Mouse (Mus musculus) embryonic facial prominence, embryonic 10.5 days (tissue): ENCODE measurements around the gene Tlr8. TPM values are rescaled to one million over a fixed set of nuclear protein-coding genes. Genes with fewer than 3 reads are reported as not detected.

Source experiments
- DNase-seq: peaks from one replicate; pipeline ENCODE4 v3.0.0-alpha.2; 2017; ENCODE audit warnings: low spot score
- H3K27ac ChIP-seq: fragments of 300-500 bp; sonication (generic); replicated peaks from 2 replicates; pipeline ENCODE4 v1.5.1; 2016; ENCODE audit warnings: mild to moderate bottlenecking
- H3K27me3 ChIP-seq: fragments of 300-500 bp; sonication (generic); replicated peaks from 2 replicates; pipeline ENCODE4 v1.6.1; 2016; ENCODE audit warnings: low read depth, mild to moderate bottlenecking; ENCODE audit not compliant: poor library complexity, severe bottlenecking
- H3K36me3 ChIP-seq: fragments of 300-500 bp; sonication (generic); replicated peaks from 2 replicates; pipeline ENCODE4 v1.6.1; 2016; ENCODE audit warnings: mild to moderate bottlenecking, moderate library complexity
- H3K4me1 ChIP-seq: fragments of 300-500 bp; sonication (generic); 2 replicates; pipeline ENCODE4 v1.6.1; 2016
- H3K4me3 ChIP-seq: fragments of 300-500 bp; sonication (generic); 2 replicates; pipeline ENCODE4 v1.5.1; 2016; ENCODE audit warnings: mild to moderate bottlenecking, moderate library complexity
- H3K9me3 ChIP-seq: fragments of 300-500 bp; sonication (generic); 2 replicates; pipeline ENCODE4 v1.6.1; 2016; ENCODE audit warnings: mild to moderate bottlenecking
- WGBS: fragments of 180-500 bp; shearing (Covaris S2); methylation state at CpG from one replicate; pipeline ENCODE4 v1.1.7; 2016; 5-methylcytosine and 5-hydroxymethylcytosine counted together
- polyA plus RNA-seq: library from polyadenylated mRNA; unstranded; fragments of >200 nt; fragmentation: Nextera tagmentation; extraction: Ambion mirVana; gene quantifications from 2 replicates; pipeline ENCODE4 v1.2.1, GENCODE M21; 2016

Tlr8 gene
- polyA plus RNA-seq, 1 experiment from 2014 or later: 0.05 TPM

- no peak for DNase-seq
- Histone ChIP-seq H3K4me1 (no peaks in the 10 kb centered on the region), H3K9me3 (no peaks in the 10 kb centered on the region), H3K4me3 (no peak overlapping the region), H3K27me3 (peaks cover 50% of the 10 kb centered on the region), H3K27ac (no peak overlapping the region), H3K36me3 (no peaks in the 10 kb centered on the region)
- 91% methylated on average over 5 of the region's 5 CpGs for WGBS
Observed at GRCm38 (mm10) chrX:167226570-167226969, 37.6 kb downstream of the Tlr8 start.

DNA sequence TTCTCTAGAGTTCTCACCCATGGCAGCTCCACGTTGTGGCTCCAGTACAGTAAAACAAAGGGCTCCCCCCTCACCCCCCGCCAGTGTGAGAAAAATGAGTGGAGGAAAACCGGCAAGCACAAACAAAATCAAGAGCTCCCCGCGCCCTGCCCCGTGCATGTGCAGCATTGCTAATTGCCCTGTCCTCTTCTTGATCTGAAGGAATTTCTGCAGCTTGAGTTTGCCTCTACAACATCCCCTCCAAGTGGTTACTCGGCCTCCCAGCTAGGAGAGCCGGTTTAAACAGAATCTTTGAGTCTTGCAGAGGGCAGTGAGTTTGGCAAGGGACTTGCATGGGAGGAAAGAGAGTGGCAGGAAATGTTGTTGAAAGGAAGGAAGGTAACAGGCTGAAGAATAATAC, 51.4 kb downstream of the Tlr8 start:
- WGBS: 23% methylated on average over 8 of the region's 8 CpGs
- DNase-seq: peak; percentile 47
- H3K4me3 ChIP-seq: no peak overlapping the region
- no peaks in the 10 kb centered on the region for H3K9me3 ChIP-seq
- peaks cover 50% of the 10 kb centered on the region for H3K27me3 ChIP-seq
- peak overlapping the region; percentile 44; the same call in 1 of the 2 replicates for H3K27ac ChIP-seq
- H3K36me3 ChIP-seq: no peaks in the 10 kb centered on the region
- H3K4me1 ChIP-seq: peaks cover 9% of the 10 kb centered on the region

DNA sequence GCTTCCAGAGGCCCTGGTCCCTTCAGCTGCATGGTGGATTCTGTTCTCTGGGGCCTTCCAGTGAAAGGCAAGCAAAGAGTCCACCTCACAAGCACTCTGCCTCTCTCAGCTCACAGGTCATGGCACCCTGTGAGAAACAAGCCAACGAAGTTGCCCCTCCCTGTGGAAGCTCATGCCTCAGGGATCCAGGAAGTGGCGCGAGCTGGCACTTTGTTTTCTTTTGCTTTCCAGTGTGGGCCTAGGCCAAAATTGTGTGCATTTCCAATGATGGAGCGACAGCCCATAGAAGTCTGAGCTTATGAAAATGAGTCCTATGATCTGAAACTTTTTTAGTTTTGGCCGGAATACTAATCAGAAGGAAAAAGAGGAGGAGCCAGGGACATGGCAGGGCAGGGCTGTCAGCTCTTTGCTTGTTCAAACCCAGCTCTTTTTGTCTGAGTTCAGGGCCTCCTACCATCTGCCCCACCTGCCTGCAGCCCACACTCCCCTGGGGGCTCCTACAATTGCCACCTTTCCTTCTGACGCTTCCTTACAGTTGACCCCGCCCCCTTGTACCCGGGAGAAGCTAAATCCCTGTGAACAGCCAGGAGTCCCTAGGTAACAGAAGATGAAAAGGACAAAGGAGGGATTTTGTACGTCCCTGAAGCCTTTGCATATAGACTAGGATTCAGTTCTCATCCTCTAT, 52.1 kb downstream of the Tlr8 start:
- peaks cover 3% of the 10 kb centered on the region for H3K36me3 ChIP-seq
- H3K4me3 ChIP-seq: no peak overlapping the region
- H3K27me3 ChIP-seq: peaks cover 57% of the 10 kb centered on the region
- H3K9me3 ChIP-seq: no peaks in the 10 kb centered on the region
- H3K4me1 ChIP-seq: peaks cover 9% of the 10 kb centered on the region
- H3K27ac ChIP-seq: no peak overlapping the region
- DNase-seq: peak; percentile 11
- 42% methylated on average over 9 of the region's 9 CpGs for WGBS

GRCm38 (mm10) chrX:167210319-167210728, 53.8 kb downstream of the Tlr8 start:
- no peaks in the 10 kb centered on the region for H3K9me3 ChIP-seq
- H3K27me3 ChIP-seq: peaks cover 74% of the 10 kb centered on the region
- H3K36me3 ChIP-seq: peaks cover 7% of the 10 kb centered on the region
- H3K27ac ChIP-seq: no peak overlapping the region
- no peak overlapping the region for H3K4me3 ChIP-seq
- peaks cover 13% of the 10 kb centered on the region for H3K4me1 ChIP-seq
- 46% methylated on average over 6 of the region's 6 CpGs for WGBS
- no peak for DNase-seq

- Histone ChIP-seq H3K4me1 (peaks cover 13% of the 10 kb centered on the region), H3K27me3 (peaks cover 79% of the 10 kb centered on the region), H3K27ac (peak overlapping the region; percentile 90; the same call in 1 of the 2 replicates), H3K4me3 (peak overlapping the region; percentile 66; the same call in 1 of the 2 replicates), H3K9me3 (no peaks in the 10 kb centered on the region), H3K36me3 (peaks cover 7% of the 10 kb centered on the region)
- 73% methylated on average over 8 of the region's 8 CpGs for WGBS
- no peak for DNase-seq
Observed at GRCm38 (mm10) chrX:167209828-167210227, 54.3 kb downstream of the Tlr8 start.

- H3K4me3 ChIP-seq: peak within 1 kb of the TSS; percentile 66
- peak; percentile 86 for DNase-seq
- peaks cover 85% of the 10 kb centered on the region for H3K27me3 ChIP-seq
- 23% methylated on average over 39 of the region's 39 CpGs for whole genome bisulfite sequencing
- H3K9me3 ChIP-seq: no peaks in the 10 kb centered on the region
- peaks cover 7% of the 10 kb centered on the region for H3K36me3 ChIP-seq
- peaks cover 13% of the 10 kb centered on the region for H3K4me1 ChIP-seq
- H3K27ac ChIP-seq: peak within 1 kb of the TSS; percentile 90
Observed at GRCm38 (mm10) chrX:167208978-167209754, 55.0 kb downstream of the Tlr8 start, which contains the start of gene Tmsb4x. Gene Tmsb4x, minus strand, starts transcription at chrX:167209315.

DNA sequence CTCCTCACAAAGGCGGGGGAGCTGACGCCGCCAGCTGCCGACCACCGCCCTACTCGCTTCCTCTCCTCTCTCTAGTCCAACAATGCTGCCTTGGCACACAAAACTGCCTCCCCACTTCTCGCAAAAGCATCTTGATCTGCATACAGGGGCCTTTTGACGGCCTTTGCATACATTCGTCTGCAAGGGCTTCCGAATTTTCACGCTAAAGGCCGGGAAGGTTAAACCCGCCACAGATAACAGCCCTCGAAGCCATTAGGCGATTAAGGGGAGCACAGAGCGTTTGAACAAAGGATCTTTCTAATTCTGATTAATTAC, 55.7 kb downstream of the Tlr8 start:
- WGBS: 22% methylated on average over 16 of the region's 16 CpGs
- Histone ChIP-seq H3K9me3 (no peaks in the 10 kb centered on the region), H3K27ac (peak overlapping the region; percentile 90), H3K36me3 (peaks cover 7% of the 10 kb centered on the region), H3K4me1 (peaks cover 13% of the 10 kb centered on the region), H3K4me3 (peak overlapping the region; percentile 66), H3K27me3 (peaks cover 92% of the 10 kb centered on the region)
- peak; percentile 53 for DNase-seq

GRCm38 (mm10) chrX:167207741-167208505, 56.2 kb downstream of the Tlr8 start:
- DNase-seq: peak; percentile 51
- H3K4me1 ChIP-seq: peaks cover 13% of the 10 kb centered on the region
- peak overlapping the region; percentile 66 for H3K4me3 ChIP-seq
- peaks cover 96% of the 10 kb centered on the region for H3K27me3 ChIP-seq
- peaks cover 7% of the 10 kb centered on the region for H3K36me3 ChIP-seq
- H3K27ac ChIP-seq: peak overlapping the region; percentile 90
- no peaks in the 10 kb centered on the region for H3K9me3 ChIP-seq
- WGBS: 27% methylated on average over 25 of the region's 25 CpGs

DNA sequence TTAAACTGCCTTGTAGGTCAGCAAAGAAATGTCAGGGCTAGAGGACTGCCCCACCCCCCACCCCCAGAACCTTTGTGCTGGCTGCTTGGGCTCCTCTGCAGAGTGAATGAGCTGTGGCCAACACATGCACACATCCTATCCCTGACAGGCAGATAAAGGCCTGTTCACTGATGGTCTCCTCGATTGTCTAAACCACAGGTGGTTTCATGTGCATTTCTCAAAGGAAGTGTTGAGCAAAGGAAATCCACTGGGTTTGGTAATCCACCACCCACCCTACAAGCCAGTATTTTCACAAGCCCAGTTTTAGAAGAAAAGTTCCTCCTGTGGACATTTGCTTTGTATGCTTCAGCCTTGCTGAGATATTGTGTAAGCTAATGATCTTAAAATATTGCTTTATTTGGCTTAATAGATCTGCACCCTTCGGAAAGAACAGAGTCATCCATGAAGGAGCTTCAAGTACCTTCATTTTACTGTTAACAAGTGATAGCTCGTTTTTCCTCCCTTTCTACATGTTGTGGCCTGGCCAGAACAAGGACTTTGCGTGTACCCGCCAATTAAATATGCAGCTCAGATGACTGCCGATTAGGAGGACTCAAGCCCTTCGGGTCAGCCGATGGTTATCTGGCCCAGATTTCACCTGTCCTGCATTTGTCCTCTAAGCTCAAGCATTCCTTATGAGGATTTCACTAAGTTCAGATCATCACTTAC, 58.2 kb downstream of the Tlr8 start:
- no peak for DNase-seq
- Histone ChIP-seq H3K27me3 (peaks cover 99% of the 10 kb centered on the region), H3K9me3 (no peaks in the 10 kb centered on the region), H3K36me3 (peaks cover 7% of the 10 kb centered on the region), H3K27ac (no peak overlapping the region), H3K4me3 (no peak overlapping the region; the same call in 1 of the 2 replicates), H3K4me1 (0 out of 2 replicates have a peak, but pooled peaks cover 4% of the 10 kb centered on the region)
- 71% methylated on average over 8 of the region's 8 CpGs for WGBS

DNA sequence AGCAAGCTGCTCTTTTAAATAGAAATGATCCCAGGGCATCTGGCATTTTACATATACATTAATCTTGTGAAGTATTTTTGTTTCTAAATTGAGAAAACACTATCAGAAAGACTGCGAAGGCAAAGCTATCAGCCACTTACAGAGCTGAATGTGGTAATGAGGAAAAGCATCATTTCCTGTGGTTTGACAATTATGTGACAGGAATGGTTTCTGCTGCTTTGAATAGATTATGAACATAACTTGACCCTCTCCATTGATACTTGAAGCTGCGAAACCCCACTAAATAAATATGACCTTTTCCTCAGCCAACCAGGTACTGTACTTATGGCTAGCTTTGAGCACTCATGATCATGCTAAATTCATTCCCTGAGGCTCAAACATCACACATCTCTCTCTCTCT, 62.8 kb downstream of the Tlr8 start:
- WGBS: 91% methylated on average over 2 of the region's 2 CpGs
- no peaks in the 10 kb centered on the region for H3K9me3 ChIP-seq
- no peak overlapping the region for H3K27ac ChIP-seq
- no peak overlapping the region for H3K4me3 ChIP-seq
- DNase-seq: no peak
- H3K27me3 ChIP-seq: peaks cover 99% of the 10 kb centered on the region
- no peaks in the 10 kb centered on the region for H3K36me3 ChIP-seq
- H3K4me1 ChIP-seq: 0 out of 2 replicates have a peak, but pooled peaks cover 4% of the 10 kb centered on the region

GRCm38 (mm10) chrX:167195228-167195649, 68.9 kb downstream of the Tlr8 start:
- Histone ChIP-seq H3K9me3 (no peaks in the 10 kb centered on the region), H3K27me3 (peaks cover 83% of the 10 kb centered on the region), H3K4me3 (no peak overlapping the region), H3K4me1 (no peaks in the 10 kb centered on the region), H3K36me3 (no peaks in the 10 kb centered on the region), H3K27ac (no peak overlapping the region)
- 60% methylated on average over 2 of the region's 2 CpGs for WGBS
- DNase-seq: no peak
